Mouse (Mus musculus) ES-CJ7 (cell line): ENCODE data around the gene S100a13.

Experiments
- DNase-seq: peaks from one replicate; pipeline ENCODE4 v3.0.0; 2011; ENCODE audit warnings: low read depth, low spot score

S100a13 gene

DNA sequence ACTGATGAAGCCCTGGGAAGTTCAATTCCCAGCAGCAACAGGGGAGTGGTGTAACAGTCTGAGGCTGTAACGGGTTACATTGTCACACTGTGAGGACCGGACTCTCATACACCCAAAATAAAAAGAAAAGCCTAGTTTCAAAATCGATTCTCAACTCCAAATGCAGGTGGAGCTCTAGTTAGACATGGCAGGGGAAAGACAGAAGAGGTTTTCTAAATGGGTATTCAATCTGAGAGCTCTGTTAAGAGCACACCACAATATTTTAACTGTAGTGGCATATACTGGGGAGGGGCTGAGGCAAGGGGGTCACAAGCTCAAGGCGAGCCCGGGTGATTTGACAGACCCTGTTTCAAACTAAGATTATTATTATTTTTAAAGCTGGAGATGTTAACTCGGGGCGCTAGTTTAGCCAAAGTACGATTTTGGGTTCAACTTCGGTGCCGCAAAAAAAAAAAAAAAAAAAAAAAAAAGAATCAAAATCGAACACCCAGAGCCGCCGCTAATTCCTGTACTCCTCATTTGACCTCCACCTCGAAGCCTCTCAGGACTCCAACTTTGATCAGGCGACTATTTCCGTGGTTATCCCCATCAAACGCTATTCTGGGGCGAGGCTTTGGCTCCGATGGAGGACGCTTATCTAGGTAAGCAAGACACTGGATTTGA is 5.8 kb upstream of the S100a13 start:
- DNase-seq: peak; percentile 24

DNA sequence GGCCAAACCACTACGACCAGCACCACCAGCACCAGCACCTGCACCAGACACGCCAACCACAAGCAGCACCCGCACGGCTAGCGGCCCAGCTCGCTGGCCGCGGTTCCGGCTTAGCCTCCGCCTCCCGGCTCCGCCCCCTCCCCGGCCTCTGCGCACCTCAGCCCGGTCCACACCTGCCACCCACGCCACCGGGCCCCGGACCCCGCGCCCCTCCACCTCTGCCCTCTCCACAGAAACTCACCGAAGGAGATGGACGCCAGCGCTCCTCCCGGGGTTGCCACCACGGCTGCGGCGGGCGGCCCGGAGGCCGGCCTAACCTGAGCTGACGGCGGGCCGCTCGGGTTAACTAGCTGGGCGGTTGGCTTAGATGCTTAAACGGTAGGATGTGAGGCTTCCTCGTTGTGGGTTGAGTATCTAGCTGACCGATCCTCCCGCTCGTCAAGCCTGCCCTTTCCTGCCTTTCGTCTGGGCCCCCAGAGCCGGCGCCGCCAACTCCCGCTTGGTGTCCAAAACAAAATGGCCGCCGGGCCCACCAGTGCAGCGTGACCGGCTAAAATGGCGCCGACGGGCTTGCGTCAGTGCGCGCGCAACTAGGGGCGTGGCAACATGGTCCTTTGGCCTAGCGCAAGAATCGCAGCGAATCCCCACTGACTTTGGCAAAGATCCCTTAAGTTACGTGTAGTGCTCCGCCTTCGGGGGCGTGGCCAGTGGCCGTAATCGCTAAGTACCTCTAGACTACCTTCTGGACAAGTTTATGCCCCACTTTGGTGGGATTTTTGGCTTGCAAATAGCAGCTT is 5.1 kb upstream of the S100a13 start, which contains the start of gene Chtop:
Gene Chtop (minus strand): TSS at position 549 of the 797 bp plus-strand sequence.
- DNase-seq: peak; percentile 100

DNA sequence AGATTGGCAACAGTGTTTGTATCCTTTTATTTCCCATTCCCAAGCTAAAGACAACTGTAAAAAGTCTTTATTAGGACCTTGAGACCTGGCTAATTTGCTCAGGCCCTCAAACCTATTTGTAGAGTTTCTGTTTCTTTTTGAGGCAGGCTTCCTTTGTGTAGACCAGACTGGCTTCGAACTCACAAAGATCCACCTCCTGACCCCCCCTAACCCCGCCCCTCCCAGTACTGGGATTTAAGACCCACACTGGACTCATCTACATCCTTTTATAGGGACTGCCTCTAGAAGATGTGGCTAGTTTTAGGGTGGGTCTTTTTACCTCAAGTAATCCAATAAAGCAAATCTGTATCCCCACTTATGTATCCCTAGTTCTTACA is 4.5 kb upstream of the S100a13 start:
- DNase-seq: peak; percentile 64

DNA sequence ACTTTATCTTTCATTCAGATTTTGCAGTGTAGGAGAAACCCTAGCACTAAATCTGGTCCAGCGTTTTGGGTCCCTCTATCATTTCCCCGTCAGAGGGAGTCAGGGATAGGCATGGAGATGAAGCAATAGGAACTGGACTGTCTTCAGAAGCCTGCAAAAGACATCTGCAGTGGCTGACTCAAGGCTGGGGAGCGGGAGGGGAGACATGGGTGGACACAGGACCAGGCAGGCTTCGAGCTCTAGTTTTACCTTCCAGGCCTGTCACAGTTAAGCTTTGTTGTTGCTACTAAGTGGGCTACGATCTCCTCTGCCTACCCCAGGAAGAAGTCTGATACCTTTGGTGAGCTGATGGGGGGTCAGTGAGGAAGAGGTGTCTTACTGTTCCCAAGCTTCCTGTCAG is 2.0 kb upstream of the S100a13 start:
- no peak for DNase-seq

DNA sequence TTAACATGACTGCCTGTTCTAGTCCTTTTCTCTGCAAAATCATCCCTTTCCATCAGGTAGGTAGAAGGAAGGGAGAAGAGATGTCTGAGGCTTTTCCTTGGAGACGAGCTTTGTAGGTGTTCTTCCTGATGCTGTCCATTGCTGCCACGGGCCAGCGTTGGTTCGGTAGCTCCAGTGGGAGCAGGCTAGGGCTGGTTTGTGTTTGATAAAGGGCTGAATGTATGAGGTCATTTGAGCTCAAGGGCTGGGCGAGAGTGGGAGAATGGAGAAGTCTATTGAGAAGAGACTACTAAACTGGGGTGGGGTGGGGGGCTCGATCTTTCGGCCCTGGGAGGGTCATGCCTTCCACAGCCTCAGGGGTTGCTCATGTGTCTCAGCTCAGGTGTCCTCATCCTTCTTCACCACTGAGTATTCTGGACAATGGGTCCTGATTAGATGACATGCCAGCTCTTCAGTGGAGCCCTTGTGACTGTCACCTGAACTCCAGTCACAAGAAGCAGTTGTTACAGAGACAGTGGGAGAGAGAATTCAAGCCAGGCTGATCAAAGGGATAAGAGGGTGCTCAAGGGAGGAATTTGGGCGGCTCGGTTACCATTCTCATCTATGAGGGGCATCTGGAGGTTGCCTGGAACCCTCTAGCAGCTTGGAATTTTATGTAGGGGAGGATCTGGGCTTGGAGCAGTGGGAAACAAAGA is 1.1 kb upstream of the S100a13 start:
- peak; percentile 31 for DNase-seq

DNA sequence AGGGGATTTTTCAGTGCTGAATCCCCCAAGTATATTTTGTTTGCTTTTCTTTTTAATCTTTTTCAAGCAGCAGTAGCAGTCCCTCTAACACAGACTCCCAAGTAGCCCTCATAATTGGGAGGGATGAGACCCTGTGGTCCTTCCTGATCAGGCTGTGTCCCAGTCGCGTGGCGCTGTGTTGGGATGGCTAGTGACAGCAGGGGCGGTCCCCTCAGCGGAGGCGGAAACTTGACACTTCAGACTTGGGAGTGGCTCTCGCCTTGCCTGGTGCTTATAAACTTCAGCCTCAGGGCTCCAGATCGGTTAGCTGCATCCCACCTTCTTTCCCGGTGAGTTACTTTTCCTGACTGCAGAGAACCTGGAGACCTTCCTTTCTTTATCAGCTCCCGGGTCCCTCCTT is 456 bp downstream of the S100a13 start:
- DNase-seq: peak; percentile 56

DNA sequence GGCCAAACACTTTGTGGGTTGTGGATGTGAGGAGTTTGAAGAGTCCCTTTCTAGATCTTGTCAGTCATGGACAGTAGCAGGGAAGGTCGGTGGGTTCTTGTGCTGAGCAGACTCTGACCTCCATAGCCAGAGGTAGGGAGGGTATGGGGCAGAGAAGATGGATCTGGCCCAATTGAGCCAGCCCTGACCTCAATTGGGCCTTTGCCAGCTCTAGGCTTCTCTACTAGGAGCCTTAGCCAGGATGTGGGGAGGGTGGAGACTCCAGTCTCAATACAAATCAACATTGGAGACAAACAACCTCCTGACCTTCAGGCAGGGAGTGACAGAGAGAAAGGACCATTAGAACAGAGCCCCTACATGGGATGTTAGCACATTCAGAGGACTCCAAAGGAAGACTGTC is 1.0 kb downstream of the S100a13 start:
- DNase-seq: no peak

DNA sequence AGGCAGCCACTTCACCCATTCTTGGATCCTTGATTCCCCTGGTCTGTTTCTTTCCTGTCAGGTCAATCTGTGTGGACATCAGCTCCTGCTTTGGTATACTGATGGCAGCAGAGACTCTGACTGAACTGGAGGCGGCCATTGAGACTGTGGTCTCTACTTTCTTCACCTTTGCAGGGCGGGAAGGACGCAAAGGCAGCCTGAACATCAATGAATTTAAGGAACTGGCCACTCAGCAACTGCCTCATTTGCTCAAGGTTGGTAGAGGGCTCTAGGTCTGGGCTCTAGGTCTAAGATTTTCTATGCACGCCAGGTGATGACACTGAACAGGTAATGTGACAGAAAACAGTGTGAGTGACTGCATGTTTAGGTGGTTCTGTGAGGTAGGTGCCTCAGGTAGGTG is 1.6 kb downstream of the S100a13 start:
- DNase-seq: no peak

DNA sequence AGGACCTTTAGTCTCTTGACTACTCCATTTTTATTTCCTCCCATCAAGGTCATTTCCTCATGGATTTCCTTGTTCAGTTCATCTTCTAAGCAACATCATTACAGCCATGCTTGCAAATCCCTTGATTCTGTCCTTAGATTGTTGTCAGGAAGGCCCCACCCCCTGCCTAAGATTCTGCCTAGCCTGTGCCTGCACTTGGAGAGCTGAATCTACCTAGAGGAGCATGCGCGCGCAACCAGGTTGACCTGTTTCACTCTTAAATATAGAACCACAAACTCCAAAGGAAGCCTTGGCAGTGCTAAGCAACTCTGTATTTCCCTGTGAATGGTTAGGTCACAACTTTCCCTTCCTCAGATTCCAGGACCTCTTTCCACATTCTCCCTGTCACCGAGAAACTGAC is 3.5 kb downstream of the S100a13 start:
- no peak for DNase-seq

DNA sequence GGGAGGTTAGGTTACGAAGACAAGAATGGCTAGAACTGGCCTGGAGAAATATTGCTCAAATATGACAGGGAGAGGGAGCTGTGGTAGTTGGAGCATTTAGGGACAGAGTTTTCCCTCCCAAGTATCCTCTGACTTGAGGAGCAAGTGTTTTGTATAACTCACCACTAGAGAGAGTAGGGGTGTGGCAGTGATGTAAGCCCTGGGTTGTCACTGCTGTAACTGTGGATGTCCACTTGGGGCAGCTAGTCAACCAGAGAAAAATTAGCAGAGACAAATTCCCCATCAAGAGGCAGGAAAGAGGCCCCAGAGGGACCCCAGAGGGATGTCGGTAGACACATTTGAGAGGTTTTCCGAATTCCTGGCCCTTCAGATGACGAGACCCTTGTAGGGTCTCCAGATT is 11.2 kb downstream of the S100a13 start:
- DNase-seq: peak; percentile 93

DNA sequence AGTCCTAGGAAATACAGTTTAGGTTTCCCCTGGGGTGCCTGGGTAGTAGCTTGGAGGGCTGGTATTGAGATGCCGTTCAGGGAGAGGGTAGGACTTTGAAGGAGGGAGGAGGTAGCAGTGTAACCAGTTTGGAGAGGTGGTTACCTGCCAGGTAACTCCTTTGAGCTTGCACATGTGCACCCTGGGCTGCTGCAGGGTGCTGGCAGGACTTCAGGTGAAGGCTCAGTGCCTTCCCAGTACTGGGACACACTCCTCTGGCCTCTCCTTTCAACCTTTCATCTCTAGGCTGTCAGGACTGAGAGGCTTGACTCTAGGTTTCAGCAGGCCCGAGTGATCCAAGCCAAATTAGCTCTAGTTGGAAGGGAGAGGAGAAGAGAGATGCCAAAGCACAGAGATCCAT is 11.8 kb downstream of the S100a13 start:
- no peak for DNase-seq

DNA sequence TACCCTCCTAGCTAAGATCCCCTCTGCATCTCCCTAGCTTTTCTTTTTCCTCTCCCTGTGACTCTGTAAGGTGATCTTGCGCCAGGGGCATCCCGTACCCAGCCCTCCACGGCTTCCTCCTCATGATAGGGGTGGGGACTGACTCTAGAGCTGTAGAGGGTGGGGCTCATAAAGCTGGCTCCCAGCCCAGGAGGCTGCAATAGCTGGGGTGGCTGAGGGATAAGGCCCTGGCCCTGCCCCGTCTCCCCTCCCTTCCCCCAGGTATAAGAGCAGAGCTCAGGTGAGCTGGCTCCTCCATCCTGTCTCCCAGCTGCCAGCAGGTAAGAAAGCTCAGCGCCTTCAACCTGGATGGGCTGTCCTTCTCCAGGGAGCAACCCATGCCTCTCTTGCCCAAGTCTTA is 12.3 kb downstream of the S100a13 start, which contains the start of gene S100a14:
Gene S100a14 (plus strand): TSS at position 277 of the 400 bp plus-strand sequence.
- no peak for DNase-seq

DNA sequence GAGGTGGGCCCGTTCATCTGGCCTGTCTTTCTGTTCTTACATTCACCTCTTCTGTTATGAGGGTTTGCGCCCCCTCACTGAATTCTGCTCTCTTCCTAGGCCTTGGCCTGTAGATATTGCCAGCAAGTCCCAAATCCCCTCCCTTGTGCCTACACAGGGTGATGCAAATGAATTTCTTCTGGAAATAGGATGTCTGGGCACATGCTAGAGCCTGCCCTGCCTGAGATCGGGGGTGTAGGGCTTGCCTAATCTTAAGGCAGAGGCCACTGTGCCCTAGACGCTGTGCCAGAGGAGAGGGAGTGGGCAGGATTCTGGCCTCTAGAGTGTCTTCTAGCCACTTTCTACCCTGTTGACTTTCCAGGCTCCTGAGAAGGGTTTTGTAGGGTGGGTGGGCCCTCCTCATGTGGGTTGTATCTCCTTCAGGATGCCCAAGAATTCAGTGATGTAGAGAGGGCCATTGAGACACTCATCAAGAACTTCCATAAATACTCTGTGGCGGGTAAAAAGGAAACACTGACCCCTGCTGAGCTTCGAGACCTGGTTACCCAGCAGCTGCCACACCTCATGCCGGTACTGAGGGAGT is 13.1 kb downstream of the S100a13 start:
- no peak for DNase-seq

DNA sequence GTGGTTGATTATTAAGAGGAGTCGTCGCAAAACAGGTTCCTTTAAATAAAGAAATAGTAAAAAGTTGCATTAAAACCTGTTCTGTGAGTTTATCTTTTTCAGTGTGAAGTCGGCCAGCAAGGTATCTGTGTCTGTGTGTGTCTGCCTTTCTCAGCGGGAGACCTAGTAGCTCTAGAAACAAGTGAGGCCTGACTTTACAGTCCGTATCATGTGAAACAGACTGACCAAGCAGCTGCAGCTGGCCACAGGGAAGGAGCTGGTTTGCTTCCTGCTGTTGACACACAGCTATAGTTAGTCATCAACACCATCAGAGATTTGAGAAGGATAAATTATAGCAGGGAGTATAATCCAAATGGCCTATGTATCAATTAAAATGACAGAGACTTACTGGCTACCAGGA is 17.5 kb downstream of the S100a13 start:
- no peak for DNase-seq

DNA sequence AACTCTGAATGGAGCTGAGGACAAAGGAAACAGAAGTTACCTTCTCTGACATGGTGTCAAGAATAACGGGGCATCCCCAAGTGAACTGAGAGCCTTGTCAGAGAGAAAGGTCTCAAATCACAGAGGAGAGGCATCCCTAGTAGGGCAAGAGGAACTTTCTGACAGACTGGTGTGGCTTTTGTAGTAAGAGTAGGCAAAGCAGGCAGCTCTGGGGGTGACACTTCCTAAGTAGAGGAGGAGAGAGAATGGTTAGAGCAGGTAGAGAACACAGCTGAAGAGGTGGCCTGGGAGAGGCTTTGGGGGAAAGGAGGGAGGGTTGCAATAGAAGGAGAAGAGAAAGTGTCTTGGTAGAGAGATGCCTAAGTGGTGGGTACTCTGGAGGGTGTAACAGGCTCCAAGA is 21.2 kb downstream of the S100a13 start:
- DNase-seq: no peak

DNA sequence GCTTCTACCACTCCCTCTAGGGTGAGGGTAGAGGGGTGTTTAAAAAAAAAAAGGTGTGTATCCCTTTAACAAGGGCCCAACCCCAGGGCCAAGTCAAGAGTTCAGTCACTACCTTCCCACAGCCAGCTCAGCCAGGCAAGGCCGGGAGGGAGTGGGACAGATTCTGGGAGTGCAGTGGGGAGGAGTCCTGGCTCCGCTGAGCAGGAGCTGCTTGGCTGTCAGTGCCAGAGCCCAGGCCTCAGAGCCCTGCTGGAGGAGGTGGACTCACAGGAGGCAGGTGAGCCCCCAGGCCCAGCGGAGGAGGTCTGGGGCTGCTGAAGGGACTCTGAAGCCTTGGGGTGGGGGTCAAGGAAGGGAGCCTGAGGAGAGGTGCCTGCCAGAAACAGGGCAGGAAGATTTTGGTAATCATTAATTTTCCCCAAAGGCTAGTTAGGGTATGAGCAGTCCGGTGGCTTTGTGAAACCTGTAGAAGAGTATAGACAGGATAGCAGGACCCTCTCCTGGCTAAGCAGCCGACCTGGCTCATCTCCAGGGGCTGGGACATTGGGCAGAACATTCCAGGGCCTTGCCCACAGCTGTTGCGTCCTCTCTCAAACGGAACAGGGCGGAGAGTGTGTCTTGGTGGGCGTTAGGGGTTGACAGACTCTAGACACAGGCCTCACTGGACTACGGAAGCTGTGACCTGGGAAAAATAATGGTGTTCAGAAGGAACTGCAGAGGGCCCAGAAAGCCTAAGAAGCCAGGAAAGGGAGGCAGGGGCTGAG is 23.1 kb downstream of the S100a13 start, which contains the start of gene S100a16:
Gene S100a16 (plus strand): TSS at position 114 of the 764 bp plus-strand sequence.
- DNase-seq: peak; percentile 41

DNA sequence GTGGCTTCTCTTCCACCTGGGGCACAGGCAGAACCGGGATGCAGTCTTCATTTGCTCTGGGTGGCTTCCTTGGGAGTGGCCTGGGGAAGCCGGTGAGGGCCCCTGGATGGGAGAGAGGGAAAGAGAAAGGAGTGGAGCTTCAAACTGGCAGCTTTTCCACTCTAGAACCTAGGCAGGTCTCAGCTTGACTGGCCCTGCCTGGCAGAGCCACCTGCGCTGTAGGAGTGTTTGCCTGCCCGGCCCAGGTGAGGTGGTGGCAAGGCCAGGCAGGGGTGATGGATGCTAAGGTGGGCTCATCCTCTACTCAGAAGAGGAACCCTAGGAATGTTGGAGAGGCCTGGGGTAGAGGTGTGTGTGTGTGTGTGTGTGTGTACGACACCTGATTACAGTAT is 23.7 kb downstream of the S100a13 start:
- DNase-seq: no peak

DNA sequence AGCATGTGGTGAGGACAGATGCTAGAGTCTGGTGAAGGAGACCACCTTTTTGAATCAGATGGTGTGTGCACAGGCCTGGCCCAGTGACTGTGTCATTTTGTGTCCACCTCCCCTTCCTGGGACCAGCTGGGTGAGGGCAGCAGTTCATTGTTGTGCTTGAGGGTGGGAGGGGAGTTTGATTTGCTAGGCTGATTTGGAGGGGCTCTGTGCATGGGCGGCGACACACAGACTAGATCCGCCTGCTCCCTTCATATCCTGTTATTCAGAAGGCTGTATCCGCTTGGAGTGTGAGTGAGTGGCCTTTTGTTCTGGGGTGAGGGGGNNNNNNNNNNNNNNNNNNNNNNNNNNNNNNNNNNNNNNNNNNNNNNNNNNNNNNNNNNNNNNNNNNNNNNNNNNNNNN is 26.7 kb downstream of the S100a13 start:
- DNase-seq: no peak

DNA sequence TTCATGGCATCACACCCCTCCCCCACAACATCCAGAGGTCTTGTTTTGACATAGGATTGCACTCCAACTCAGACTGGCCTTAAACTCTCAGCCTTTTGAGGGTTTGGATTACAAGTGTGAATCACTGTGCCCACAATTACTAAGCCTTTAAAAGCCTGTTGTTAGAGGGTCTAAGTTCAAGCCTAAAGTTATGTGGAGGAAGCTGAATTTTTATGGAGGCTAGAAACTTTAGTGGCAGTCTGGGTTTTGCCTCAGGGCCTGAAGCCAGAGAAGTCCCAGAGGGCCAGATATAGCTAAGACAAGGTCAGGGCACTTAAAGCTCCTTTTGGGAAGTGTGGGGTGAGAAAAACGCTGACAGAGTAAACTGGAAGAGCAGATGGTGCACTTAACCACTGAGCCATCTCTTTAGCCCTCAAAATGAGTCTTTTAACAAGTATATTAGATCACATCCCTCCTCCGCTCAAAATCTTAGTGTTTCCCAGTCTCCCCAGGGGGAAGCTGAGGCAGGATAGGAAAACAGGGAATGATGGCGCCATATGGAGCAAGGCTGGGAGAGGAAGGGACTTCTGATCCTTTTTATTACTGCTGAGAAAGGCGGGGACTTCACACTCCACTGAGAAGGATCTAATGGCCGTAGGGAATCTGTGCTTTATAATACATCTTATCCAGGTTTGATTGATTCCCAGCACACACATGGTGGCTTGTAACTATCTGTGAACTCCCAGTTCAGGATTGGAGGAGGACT is 35.6 kb downstream of the S100a13 start:
- DNase-seq: no peak

DNA sequence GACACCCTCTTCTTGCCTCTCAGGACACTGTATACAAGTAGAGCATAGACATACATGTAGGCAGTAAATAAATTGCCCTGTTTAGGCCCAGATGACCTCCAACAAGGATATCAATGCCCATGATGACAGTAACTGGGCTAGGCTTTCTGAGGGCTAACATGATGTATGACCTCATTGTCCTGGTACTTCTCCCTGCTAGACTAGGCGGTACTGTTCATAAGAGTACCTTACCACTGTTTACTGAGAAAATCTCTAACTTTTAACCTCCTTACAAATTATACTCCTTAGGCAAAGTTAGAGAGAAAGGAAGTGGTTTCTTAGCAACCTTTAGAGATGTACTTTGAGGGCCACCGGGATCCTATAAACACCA is 36.2 kb downstream of the S100a13 start:
- no peak for DNase-seq

DNA sequence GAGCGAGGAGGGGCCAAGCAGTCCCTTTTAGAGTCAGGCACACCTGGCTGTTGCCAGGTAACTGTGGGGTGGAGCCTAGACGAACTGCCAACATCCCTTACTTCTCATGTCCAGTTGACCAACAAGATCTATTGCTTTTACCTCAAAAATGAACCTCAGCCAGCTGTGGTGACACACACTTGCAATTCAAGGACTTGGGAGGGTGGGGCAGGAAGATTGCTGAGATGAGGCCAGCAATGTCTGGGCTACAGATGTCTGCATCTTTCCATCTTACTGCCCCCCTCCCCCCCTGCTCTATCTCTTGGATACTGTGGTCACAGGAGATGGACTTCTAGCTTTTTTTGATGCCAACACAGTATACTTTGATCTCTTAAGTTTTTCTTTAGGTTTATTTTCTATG is 38.0 kb downstream of the S100a13 start:
- DNase-seq: no peak
